Mouse (Mus musculus) cerebellum, postnatal 4 days (tissue): Measurements from ENCODE around the gene Slc23a4.

Experiments used
- DNase-seq, 2 experiments: peaks; one replicate each; pipeline ENCODE4 v3.0.0; 2022; ENCODE audit warnings: low spot score in 2 of 2, mixed read lengths in 1 of 2

Gene Slc23a4

GRCm38 (mm10) chr6:34988081-34988761, at the start of gene Slc23a4:
Gene Slc23a4 (minus strand): TSS chr6:34988404.
- no peak for DNase-seq

- DNase-seq, result no peak
Observed at GRCm38 (mm10) chr6:35033341-35033740, 45.1 kb upstream of the Slc23a4 start.

GRCm38 (mm10) chr6:35032704-35033103, 44.5 kb upstream of the Slc23a4 start:
- DNase-seq, result no peak

GRCm38 (mm10) chr6:35030811-35031210, 42.6 kb upstream of the Slc23a4 start:
- no peak for DNase-seq

GRCm38 (mm10) chr6:35030226-35030625, 42.0 kb upstream of the Slc23a4 start:
- no peak for DNase-seq

GRCm38 (mm10) chr6:35028023-35028422, 39.8 kb upstream of the Slc23a4 start:
- DNase-seq, result no peak

GRCm38 (mm10) chr6:35027257-35027656, 39.1 kb upstream of the Slc23a4 start:
- DNase-seq, result no peak

- DNase-seq, result no peak
Observed at GRCm38 (mm10) chr6:35016624-35017023, 28.4 kb upstream of the Slc23a4 start.

- no peak for DNase-seq
Observed at GRCm38 (mm10) chr6:35011953-35012352, 23.7 kb upstream of the Slc23a4 start.

GRCm38 (mm10) chr6:35010705-35011104, 22.5 kb upstream of the Slc23a4 start:
- DNase-seq, result no peak

- peak in 1 of 2 experiments; percentile 54 for DNase-seq
Observed at GRCm38 (mm10) chr6:35002261-35002669, 14.1 kb upstream of the Slc23a4 start.

- DNase-seq, result peak in 1 of 2 experiments; percentile 23
Observed at GRCm38 (mm10) chr6:34999101-34999500, 10.9 kb upstream of the Slc23a4 start.

- no peak for DNase-seq
Observed at GRCm38 (mm10) chr6:34996496-34996895, 8.3 kb upstream of the Slc23a4 start.

GRCm38 (mm10) chr6:34995265-34995681, 7.1 kb upstream of the Slc23a4 start:
- peak; percentile 77 to 86 for DNase-seq

GRCm38 (mm10) chr6:34994692-34995091, 6.5 kb upstream of the Slc23a4 start:
- DNase-seq, result no peak

- DNase-seq, result no peak
Observed at GRCm38 (mm10) chr6:34989263-34989662, 1.1 kb upstream of the Slc23a4 start.

GRCm38 (mm10) chr6:34987085-34987645, 1.0 kb downstream of the Slc23a4 start:
- DNase-seq, result no peak

GRCm38 (mm10) chr6:34980661-34981060, 7.5 kb downstream of the Slc23a4 start:
- DNase-seq, result no peak

GRCm38 (mm10) chr6:34979291-34979690, 8.9 kb downstream of the Slc23a4 start:
- no peak for DNase-seq

GRCm38 (mm10) chr6:34971181-34971580, 17.0 kb downstream of the Slc23a4 start:
- DNase-seq, result no peak

GRCm38 (mm10) chr6:34965819-34966539, 22.2 kb downstream of the Slc23a4 start:
- DNase-seq, result no peak

GRCm38 (mm10) chr6:34964550-34964949, 23.7 kb downstream of the Slc23a4 start:
- DNase-seq, result no peak

GRCm38 (mm10) chr6:34959131-34959530, 29.1 kb downstream of the Slc23a4 start:
- no peak for DNase-seq
